Mouse (Mus musculus): ENCODE measurements around the gene Hmga1b. TPM values are rescaled to one million over a fixed set of nuclear protein-coding genes. Genes with fewer than 3 reads are reported as not detected.

The Hmga1b gene
- polyA plus RNA-seq, 1 experiment from 2014 or later, result 5.0 TPM

- no peaks in the 10 kb centered on the region for H3K27me3 ChIP-seq (ENCODE audit: control insufficient read depth, insufficient read depth, low read depth, low read length)
- H3K27ac ChIP-seq (ENCODE audit: low read length), result no peak overlapping the region
- H3K4me2 ChIP-seq (ENCODE audit: low read depth, low read length), result no peak overlapping the region
- H3K9ac ChIP-seq (ENCODE audit: low read length), result no peak overlapping the region
- H3K36me3 ChIP-seq (ENCODE audit: control insufficient read depth, insufficient read depth, low read length), result peaks cover 63% of the 10 kb centered on the region
- 71% methylated on average over 3 of the region's 3 CpGs for WGBS
- no peak for ATAC-seq (ENCODE audit: low read depth)
- H3K9me3 ChIP-seq (ENCODE audit: control insufficient read depth, low read length), result no peaks in the 10 kb centered on the region
- H3K4me1 ChIP-seq (replicated peaks; ENCODE audit: control insufficient read depth, insufficient read depth, low read length), result peaks cover 9% of the 10 kb centered on the region
- H3K4me3 ChIP-seq (ENCODE audit: low read length), result no peak overlapping the region
These were observed 27.2 kb downstream of the Hmga1b start for GRCm38 (mm10) chr11:120789810-120790209.

DNA sequence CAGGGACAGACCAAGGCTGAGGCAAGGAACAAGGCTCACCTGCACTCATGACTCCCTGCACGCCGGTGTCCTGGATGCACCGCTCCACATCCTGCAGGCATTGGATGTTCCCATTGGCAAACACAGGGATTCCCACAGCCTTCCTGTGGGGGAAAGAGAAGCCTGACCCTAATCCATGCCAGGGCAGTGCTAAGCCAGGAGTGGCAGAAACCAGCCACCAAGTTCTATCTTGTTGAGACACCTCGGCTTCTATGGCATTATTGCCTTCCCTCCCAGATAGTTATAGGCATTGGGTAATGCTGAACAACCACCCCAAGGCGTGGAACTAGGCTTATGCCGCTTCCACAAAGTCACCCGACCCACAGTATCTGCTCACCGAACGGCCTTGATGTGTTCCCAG is 30.1 kb downstream of the Hmga1b start:
- Histone ChIP-seq H3K4me2 (ENCODE audit: low read depth, low read length) (no peak overlapping the region), H3K4me3 (ENCODE audit: low read length) (no peak overlapping the region), H3K4me1 (replicated peaks; ENCODE audit: control insufficient read depth, insufficient read depth, low read length) (peaks cover 10% of the 10 kb centered on the region), H3K27me3 (ENCODE audit: control insufficient read depth, insufficient read depth, low read depth, low read length) (no peaks in the 10 kb centered on the region), H3K27ac (ENCODE audit: low read length) (no peak overlapping the region), H3K9ac (ENCODE audit: low read length) (no peak overlapping the region), H3K36me3 (ENCODE audit: control insufficient read depth, insufficient read depth, low read length) (peaks cover 52% of the 10 kb centered on the region), H3K9me3 (ENCODE audit: control insufficient read depth, low read length) (no peaks in the 10 kb centered on the region)
- no peak for ATAC-seq (ENCODE audit: low read depth)
- WGBS, result 93% methylated on average over 9 of the region's 9 CpGs

DNA sequence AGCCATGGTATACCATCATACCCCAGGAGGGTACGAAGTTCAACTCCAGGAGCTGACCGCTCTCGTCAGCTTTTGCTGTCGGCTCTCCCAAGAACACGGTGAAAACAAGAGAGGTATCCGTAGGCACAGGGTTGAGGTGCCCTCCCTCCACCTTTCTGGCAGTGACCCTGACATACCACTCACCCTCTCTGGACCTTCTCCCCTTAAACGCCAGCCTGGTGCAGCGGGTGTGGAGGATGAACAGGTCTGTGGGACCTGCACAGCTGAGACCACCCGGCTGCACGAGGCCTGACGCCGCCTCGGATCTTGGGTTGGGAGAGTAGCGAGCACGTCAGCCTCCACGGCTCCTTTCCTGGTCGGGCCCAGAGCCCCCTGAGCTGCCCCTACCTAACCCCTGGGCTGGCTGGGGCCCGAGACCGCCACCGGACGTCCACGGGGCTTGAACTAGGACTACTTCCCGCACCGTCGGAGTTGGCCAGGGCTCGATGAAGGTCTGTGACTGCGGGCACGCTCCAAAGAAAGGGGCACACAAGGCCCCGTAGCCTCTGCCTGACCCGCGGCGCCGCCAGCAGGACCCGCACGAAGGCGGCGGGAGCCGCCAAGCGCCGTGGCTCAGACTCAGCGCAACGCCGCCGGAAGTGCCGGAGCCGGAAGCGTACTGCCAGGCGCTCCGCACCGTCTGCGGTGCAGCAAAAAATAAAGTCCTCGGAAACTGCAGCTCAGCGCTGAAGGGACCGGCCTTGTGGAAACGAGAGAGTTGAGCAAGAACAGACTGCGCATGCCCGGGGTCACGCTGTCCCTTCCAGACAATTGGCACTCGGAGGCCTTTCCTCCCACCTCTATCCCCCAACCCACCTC is 33.4 kb downstream of the Hmga1b start, which contains the start of gene Dus1l:
Dus1l (minus strand) TSS at position 648 of the 858 bp plus-strand sequence.
- Histone ChIP-seq H3K27me3 (ENCODE audit: control insufficient read depth, insufficient read depth, low read depth, low read length) (no peaks in the 10 kb centered on the region), H3K9ac (ENCODE audit: low read length) (peak within 1 kb of the TSS; percentile 98), H3K9me3 (ENCODE audit: control insufficient read depth, low read length) (no peaks in the 10 kb centered on the region), H3K4me1 (replicated peaks; ENCODE audit: control insufficient read depth, insufficient read depth, low read length) (peaks cover 20% of the 10 kb centered on the region), H3K4me2 (ENCODE audit: low read depth, low read length) (peak within 1 kb of the TSS; percentile 80), H3K36me3 (ENCODE audit: control insufficient read depth, insufficient read depth, low read length) (peaks cover 25% of the 10 kb centered on the region), H3K27ac (ENCODE audit: low read length) (peak within 1 kb of the TSS; percentile 69), H3K4me3 (ENCODE audit: low read length) (peak within 1 kb of the TSS; percentile 99)
- WGBS, result 1% methylated on average over 59 of the region's 59 CpGs
- peak; percentile 87 for ATAC-seq (ENCODE audit: low read depth)

GRCm38 (mm10) chr11:120796614-120796946 is 34.0 kb downstream of the Hmga1b start:
- peak overlapping the region; percentile 50 for H3K4me2 ChIP-seq (ENCODE audit: low read depth, low read length)
- peaks cover 20% of the 10 kb centered on the region for H3K4me1 ChIP-seq (replicated peaks; ENCODE audit: control insufficient read depth, insufficient read depth, low read length)
- peak overlapping the region; percentile 99 for H3K4me3 ChIP-seq (ENCODE audit: low read length)
- peak overlapping the region; percentile 69 for H3K27ac ChIP-seq (ENCODE audit: low read length)
- H3K9ac ChIP-seq (ENCODE audit: low read length), result peak overlapping the region; percentile 61
- no peaks in the 10 kb centered on the region for H3K27me3 ChIP-seq (ENCODE audit: control insufficient read depth, insufficient read depth, low read depth, low read length)
- H3K36me3 ChIP-seq (ENCODE audit: control insufficient read depth, insufficient read depth, low read length), result peaks cover 19% of the 10 kb centered on the region
- 26% methylated on average over 8 of the region's 8 CpGs for WGBS
- 0 out of 2 replicates have a peak, but pooled peaks have one; percentile 0 for ATAC-seq (ENCODE audit: low read depth)
- H3K9me3 ChIP-seq (ENCODE audit: control insufficient read depth, low read length), result no peaks in the 10 kb centered on the region

DNA sequence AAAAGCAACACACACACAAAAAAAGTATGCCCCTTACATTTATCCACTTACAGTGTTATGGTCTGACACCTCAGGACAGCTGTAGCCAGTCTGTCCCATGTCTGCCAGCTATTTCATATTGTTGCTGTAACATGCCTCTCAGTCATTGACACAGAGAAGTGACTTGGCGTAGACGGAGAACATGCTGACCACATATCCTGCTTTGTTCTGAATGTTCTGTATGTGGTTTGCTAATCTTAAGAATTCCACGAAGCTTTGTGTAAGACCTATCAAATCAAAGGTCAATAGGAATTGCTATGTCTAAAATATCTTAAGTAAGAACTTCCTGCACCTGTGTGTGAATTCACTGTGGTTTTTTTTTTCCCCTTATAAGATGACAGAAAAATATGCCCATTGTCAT is 35.6 kb downstream of the Hmga1b start:
- Histone ChIP-seq H3K36me3 (ENCODE audit: control insufficient read depth, insufficient read depth, low read length) (peaks cover 8% of the 10 kb centered on the region), H3K27me3 (ENCODE audit: control insufficient read depth, insufficient read depth, low read depth, low read length) (no peaks in the 10 kb centered on the region), H3K4me2 (ENCODE audit: low read depth, low read length) (no peak overlapping the region), H3K9ac (ENCODE audit: low read length) (no peak overlapping the region), H3K4me1 (replicated peaks; ENCODE audit: control insufficient read depth, insufficient read depth, low read length) (peaks cover 20% of the 10 kb centered on the region), H3K27ac (ENCODE audit: low read length) (no peak overlapping the region), H3K4me3 (ENCODE audit: low read length) (no peak overlapping the region), H3K9me3 (ENCODE audit: control insufficient read depth, low read length) (no peaks in the 10 kb centered on the region)
- no peak for ATAC-seq (ENCODE audit: low read depth)
- 68% methylated on average over 3 of the region's 3 CpGs for WGBS

DNA sequence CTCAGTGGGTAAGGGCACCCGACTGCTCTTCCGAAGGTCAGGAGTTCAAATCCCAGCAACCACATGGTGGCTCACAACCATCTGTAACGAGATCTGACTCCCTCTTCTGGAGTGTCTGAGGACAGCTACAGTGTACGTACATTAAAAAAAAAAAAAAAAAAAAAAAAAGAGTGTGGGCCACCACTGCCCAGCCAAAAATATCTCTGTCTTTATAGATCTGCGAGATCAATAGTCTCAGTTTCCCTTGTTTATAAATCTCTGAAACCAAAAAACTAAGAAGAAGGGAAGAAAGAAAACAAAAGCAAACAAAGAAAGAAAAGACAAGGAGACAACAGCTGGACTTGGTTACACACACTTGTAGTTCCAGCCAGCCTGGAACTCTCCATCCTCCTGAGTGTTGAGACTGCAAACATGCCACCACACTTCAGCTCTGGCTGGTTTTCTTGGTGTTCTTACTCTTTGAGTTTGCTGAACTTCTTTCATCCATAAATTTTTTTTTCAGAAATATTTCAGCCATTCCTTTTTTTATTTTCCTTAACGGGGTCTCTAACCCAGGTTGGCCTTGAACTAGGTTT is 36.8 kb downstream of the Hmga1b start:
- 45% methylated on average over 6 of the region's 6 CpGs for WGBS
- ATAC-seq (ENCODE audit: low read depth), result no peak
- no peaks in the 10 kb centered on the region for H3K36me3 ChIP-seq (ENCODE audit: control insufficient read depth, insufficient read depth, low read length)
- H3K27me3 ChIP-seq (ENCODE audit: control insufficient read depth, insufficient read depth, low read depth, low read length), result no peaks in the 10 kb centered on the region
- H3K4me2 ChIP-seq (ENCODE audit: low read depth, low read length), result peak overlapping the region; percentile 11; the same call in 1 of the 2 replicates
- no peaks in the 10 kb centered on the region for H3K9me3 ChIP-seq (ENCODE audit: control insufficient read depth, low read length)
- H3K27ac ChIP-seq (ENCODE audit: low read length), result peak overlapping the region; percentile 86
- H3K4me1 ChIP-seq (replicated peaks; ENCODE audit: control insufficient read depth, insufficient read depth, low read length), result peaks cover 20% of the 10 kb centered on the region
- no peak overlapping the region; the same call in 1 of the 2 replicates for H3K9ac ChIP-seq (ENCODE audit: low read length)
- H3K4me3 ChIP-seq (ENCODE audit: low read length), result no peak overlapping the region

GRCm38 (mm10) chr11:120800061-120800904 is 37.7 kb downstream of the Hmga1b start:
- Histone ChIP-seq H3K9me3 (ENCODE audit: control insufficient read depth, low read length) (no peaks in the 10 kb centered on the region), H3K4me1 (replicated peaks; ENCODE audit: control insufficient read depth, insufficient read depth, low read length) (peaks cover 14% of the 10 kb centered on the region), H3K4me3 (ENCODE audit: low read length) (peak overlapping the region; percentile 8; the same call in 1 of the 2 replicates), H3K27ac (ENCODE audit: low read length) (peak overlapping the region; percentile 86), H3K4me2 (ENCODE audit: low read depth, low read length) (peak overlapping the region; percentile 25; the same call in 1 of the 2 replicates), H3K9ac (ENCODE audit: low read length) (peak overlapping the region; percentile 60), H3K27me3 (ENCODE audit: control insufficient read depth, insufficient read depth, low read depth, low read length) (no peaks in the 10 kb centered on the region), H3K36me3 (ENCODE audit: control insufficient read depth, insufficient read depth, low read length) (peaks cover under 1% of the 10 kb centered on the region; the same call in 1 of the 2 replicates)
- ATAC-seq (ENCODE audit: low read depth), result peak; percentile 83
- WGBS, result 5% methylated on average over 10 of the region's 10 CpGs

- Histone ChIP-seq H3K4me2 (ENCODE audit: low read depth, low read length) (no peak overlapping the region), H3K4me1 (replicated peaks; ENCODE audit: control insufficient read depth, insufficient read depth, low read length) (peaks cover 10% of the 10 kb centered on the region), H3K4me3 (ENCODE audit: low read length) (no peak overlapping the region), H3K27me3 (ENCODE audit: control insufficient read depth, insufficient read depth, low read depth, low read length) (no peaks in the 10 kb centered on the region), H3K9ac (ENCODE audit: low read length) (no peak overlapping the region), H3K9me3 (ENCODE audit: control insufficient read depth, low read length) (no peaks in the 10 kb centered on the region), H3K27ac (ENCODE audit: low read length) (no peak overlapping the region), H3K36me3 (ENCODE audit: control insufficient read depth, insufficient read depth, low read length) (peaks cover 32% of the 10 kb centered on the region)
- 80% methylated on average over 7 of the region's 7 CpGs for WGBS
- no peak for ATAC-seq (ENCODE audit: low read depth)
These were observed 41.7 kb downstream of the Hmga1b start for GRCm38 (mm10) chr11:120804274-120804673.

DNA sequence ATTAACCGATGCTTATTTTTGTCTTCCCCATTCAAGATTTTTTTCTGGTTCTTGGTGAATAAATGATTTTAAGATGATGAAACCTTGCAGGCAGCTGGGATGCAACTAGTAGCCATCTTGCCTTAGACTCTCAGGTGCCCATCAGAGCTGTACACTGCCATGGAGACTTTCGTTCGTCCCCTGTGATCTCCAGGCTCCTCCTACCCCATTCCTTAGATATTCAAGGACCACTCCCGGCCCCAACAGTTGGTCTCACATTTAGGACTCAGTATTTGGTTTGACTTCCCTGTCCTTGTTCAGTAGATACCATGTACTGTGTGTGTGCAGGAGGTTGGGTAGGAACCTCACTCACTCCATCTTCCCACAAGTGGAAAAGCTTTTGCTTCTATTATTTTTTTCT is 42.2 kb downstream of the Hmga1b start:
- Histone ChIP-seq H3K36me3 (ENCODE audit: control insufficient read depth, insufficient read depth, low read length) (peaks cover 37% of the 10 kb centered on the region), H3K27me3 (ENCODE audit: control insufficient read depth, insufficient read depth, low read depth, low read length) (no peaks in the 10 kb centered on the region), H3K4me2 (ENCODE audit: low read depth, low read length) (no peak overlapping the region), H3K4me1 (replicated peaks; ENCODE audit: control insufficient read depth, insufficient read depth, low read length) (peaks cover 6% of the 10 kb centered on the region), H3K4me3 (ENCODE audit: low read length) (no peak overlapping the region), H3K9me3 (ENCODE audit: control insufficient read depth, low read length) (no peaks in the 10 kb centered on the region), H3K27ac (ENCODE audit: low read length) (no peak overlapping the region), H3K9ac (ENCODE audit: low read length) (no peak overlapping the region)
- WGBS, result 56% methylated on average over 4 of the region's 4 CpGs
- ATAC-seq (ENCODE audit: low read depth), result no peak

Data from lung, embryonic 16.5 days (tissue).